Mouse (Mus musculus) heart, embryonic 15.5 days (tissue): ENCODE measurements around the gene Sspn. TPM values are rescaled to one million over a fixed set of nuclear protein-coding genes. Genes with fewer than 3 reads are reported as not detected.

Experiments
- ATAC-seq: fragments of 200-750 bp; cut with Nextera tagmentation; replicated peaks from 2 replicates; pipeline ENCODE4 v1.8.0; 2017; ENCODE audit warnings: low read depth, moderate TSS enrichment; ENCODE audit not compliant: insufficient number of reproducible peaks, insufficient read depth, low FRiP score
- H3K27ac ChIP-seq: fragments of 300-500 bp; sonication (generic); 2 replicates; pipeline ENCODE4 v1.5.1; 2015; ENCODE audit warnings: mild to moderate bottlenecking, inconsistent platforms
- H3K27me3 ChIP-seq: fragments of 300-500 bp; sonication (generic); 2 replicates; pipeline ENCODE4 v1.6.1; 2015; ENCODE audit warnings: inconsistent platforms
- H3K36me3 ChIP-seq: fragments of 300-500 bp; sonication (generic); 2 replicates; pipeline ENCODE4 v1.6.1; 2015; ENCODE audit warnings: mild to moderate bottlenecking, inconsistent platforms
- H3K4me1 ChIP-seq: fragments of 300-500 bp; sonication (generic); replicated peaks from 2 replicates; pipeline ENCODE4 v1.6.1; 2015; ENCODE audit warnings: inconsistent platforms
- H3K4me2 ChIP-seq: fragments of 300-500 bp; sonication (generic); 2 replicates; pipeline ENCODE4 v1.6.1; 2015; ENCODE audit warnings: inconsistent platforms, mild to moderate bottlenecking, moderate library complexity
- H3K4me3 ChIP-seq: fragments of 300-500 bp; sonication (generic); 2 replicates; pipeline ENCODE4 v1.5.1; 2015; ENCODE audit warnings: mild to moderate bottlenecking, inconsistent platforms
- H3K9ac ChIP-seq: fragments of 300-500 bp; sonication (generic); 2 replicates; pipeline ENCODE4 v1.6.1; 2015; ENCODE audit warnings: mild to moderate bottlenecking, inconsistent platforms
- H3K9me3 ChIP-seq: fragments of 300-500 bp; sonication (generic); replicated peaks from 2 replicates; pipeline ENCODE4 v1.6.1; 2016; ENCODE audit warnings: inconsistent platforms
- WGBS: fragments of 180-500 bp; shearing (Covaris S2); methylation state at CpG from one replicate; pipeline ENCODE4 v1.1.7; 2015; ENCODE audit warnings: mixed read lengths; 5-methylcytosine and 5-hydroxymethylcytosine counted together
- polyA plus RNA-seq: library from polyadenylated mRNA; unstranded; fragments of >200 nt; fragmentation: Nextera tagmentation; extraction: Ambion mirVana; gene quantifications from 2 replicates; pipeline ENCODE4 v1.2.1, GENCODE M21; 2015

Sspn gene
- polyA plus RNA-seq, 1 experiment from 2014 or later: 71.4 TPM

GRCm38 (mm10) chr6:145977771-145978450 lies 46.5 kb downstream of the Sspn start:
- peaks cover 19% of the 10 kb centered on the region for H3K4me1 ChIP-seq
- WGBS: 43% methylated on average over 8 of the region's 8 CpGs
- H3K4me3 ChIP-seq: no peak overlapping the region
- no peaks in the 10 kb centered on the region for H3K9me3 ChIP-seq
- H3K27ac ChIP-seq: peak overlapping the region; percentile 21; the same call in 1 of the 2 replicates
- ATAC-seq: no peak; the same call in 1 of the 2 replicates
- no peak overlapping the region for H3K4me2 ChIP-seq
- H3K36me3 ChIP-seq: no peaks in the 10 kb centered on the region
- no peak overlapping the region for H3K9ac ChIP-seq
- no peaks in the 10 kb centered on the region for H3K27me3 ChIP-seq

DNA sequence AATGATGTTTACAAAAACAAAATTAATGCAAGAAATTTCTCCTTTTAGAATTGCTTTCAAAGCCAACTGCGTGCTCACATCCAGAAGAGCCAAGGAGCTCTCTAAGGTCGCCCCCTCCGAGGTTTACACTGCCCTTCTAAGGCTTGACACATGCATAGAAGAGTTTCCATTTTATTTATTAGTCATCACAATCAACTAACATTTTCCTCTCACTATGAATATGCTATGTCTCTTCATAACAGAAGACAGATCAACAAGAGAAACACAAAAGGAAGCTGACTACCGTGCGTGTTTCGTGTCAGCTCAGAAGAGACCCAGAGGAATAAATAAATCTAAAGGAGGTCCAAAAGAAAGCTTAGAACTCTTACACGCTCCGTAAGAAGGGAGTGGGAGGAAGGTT lies 49.6 kb downstream of the Sspn start:
- Histone ChIP-seq H3K27me3 (no peaks in the 10 kb centered on the region), H3K36me3 (no peaks in the 10 kb centered on the region), H3K4me3 (no peak overlapping the region), H3K9me3 (no peaks in the 10 kb centered on the region), H3K4me2 (no peak overlapping the region), H3K27ac (no peak overlapping the region), H3K9ac (no peak overlapping the region), H3K4me1 (peaks cover 16% of the 10 kb centered on the region)
- WGBS: 86% methylated on average over 8 of the region's 8 CpGs
- no peak for ATAC-seq

GRCm38 (mm10) chr6:145982335-145982734 lies 50.9 kb downstream of the Sspn start:
- no peak overlapping the region for H3K4me3 ChIP-seq
- ATAC-seq: no peak
- no peaks in the 10 kb centered on the region for H3K36me3 ChIP-seq
- 90% methylated on average over 4 of the region's 4 CpGs for WGBS
- peaks cover 12% of the 10 kb centered on the region for H3K4me1 ChIP-seq
- H3K9ac ChIP-seq: no peak overlapping the region
- H3K27me3 ChIP-seq: no peaks in the 10 kb centered on the region
- no peaks in the 10 kb centered on the region for H3K9me3 ChIP-seq
- H3K27ac ChIP-seq: no peak overlapping the region
- no peak overlapping the region for H3K4me2 ChIP-seq

- Histone ChIP-seq H3K4me3 (no peak overlapping the region), H3K36me3 (no peaks in the 10 kb centered on the region), H3K27me3 (no peaks in the 10 kb centered on the region), H3K4me1 (peaks cover 3% of the 10 kb centered on the region; the same call in 1 of the 2 replicates), H3K27ac (no peak overlapping the region), H3K4me2 (no peak overlapping the region), H3K9me3 (no peaks in the 10 kb centered on the region), H3K9ac (no peak overlapping the region)
- WGBS: 57% methylated on average over 1 of the region's 1 CpGs
- no peak for ATAC-seq
Measured at GRCm38 (mm10) chr6:145990578-145990977, 59.1 kb downstream of the Sspn start.

DNA sequence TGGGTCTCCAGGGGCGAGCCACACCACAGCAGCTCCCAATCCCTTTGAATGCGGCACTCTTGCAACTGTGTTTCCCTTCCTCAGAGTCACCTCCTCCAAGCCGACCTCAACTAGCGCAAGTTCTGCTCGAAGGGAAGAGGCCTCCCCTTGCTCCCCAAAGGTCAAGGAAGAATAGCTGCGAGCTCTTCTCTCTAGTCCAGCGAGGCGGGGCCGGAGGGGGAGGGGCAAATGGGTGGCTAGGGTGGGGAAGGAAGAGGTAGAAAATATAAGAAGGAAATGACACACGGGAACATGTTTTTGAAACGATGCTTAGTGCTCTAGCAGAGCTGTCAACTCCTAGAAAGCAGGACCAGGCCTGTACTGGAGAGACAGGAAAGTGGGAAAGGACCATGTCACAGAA lies 61.1 kb downstream of the Sspn start:
- Histone ChIP-seq H3K4me1 (peaks cover 3% of the 10 kb centered on the region; the same call in 1 of the 2 replicates), H3K36me3 (no peaks in the 10 kb centered on the region), H3K9ac (no peak overlapping the region), H3K27me3 (no peaks in the 10 kb centered on the region), H3K4me2 (no peak overlapping the region), H3K9me3 (no peaks in the 10 kb centered on the region), H3K4me3 (no peak overlapping the region), H3K27ac (no peak overlapping the region)
- no peak for ATAC-seq
- 74% methylated on average over 11 of the region's 11 CpGs for WGBS

- Histone ChIP-seq H3K4me3 (no peak overlapping the region), H3K9me3 (no peaks in the 10 kb centered on the region), H3K4me2 (no peak overlapping the region), H3K27ac (no peak overlapping the region), H3K4me1 (peaks cover 3% of the 10 kb centered on the region; the same call in 1 of the 2 replicates), H3K36me3 (no peaks in the 10 kb centered on the region), H3K27me3 (no peaks in the 10 kb centered on the region), H3K9ac (no peak overlapping the region)
- no peak for ATAC-seq
- 49% methylated on average over 10 of the region's 10 CpGs for WGBS
Measured at GRCm38 (mm10) chr6:145992985-145993384, 61.5 kb downstream of the Sspn start.

GRCm38 (mm10) chr6:145998314-145999007 lies 67.0 kb downstream of the Sspn start:
- ATAC-seq: peak; percentile 39; the same call in 1 of the 2 replicates
- 36% methylated on average over 13 of the region's 13 CpGs for WGBS
- Histone ChIP-seq H3K27me3 (no peaks in the 10 kb centered on the region), H3K4me2 (no peak overlapping the region), H3K27ac (no peak overlapping the region), H3K9me3 (no peaks in the 10 kb centered on the region), H3K9ac (no peak overlapping the region), H3K4me1 (no peaks in the 10 kb centered on the region; the same call in 1 of the 2 replicates), H3K36me3 (no peaks in the 10 kb centered on the region), H3K4me3 (no peak overlapping the region)

GRCm38 (mm10) chr6:146000767-146001166 lies 69.3 kb downstream of the Sspn start:
- Histone ChIP-seq H3K27ac (no peak overlapping the region), H3K36me3 (no peaks in the 10 kb centered on the region), H3K4me1 (peaks cover 2% of the 10 kb centered on the region), H3K4me2 (no peak overlapping the region), H3K9ac (no peak overlapping the region), H3K9me3 (no peaks in the 10 kb centered on the region), H3K4me3 (no peak overlapping the region), H3K27me3 (no peaks in the 10 kb centered on the region)
- WGBS: 93% methylated on average over 1 of the region's 1 CpGs
- no peak for ATAC-seq

DNA sequence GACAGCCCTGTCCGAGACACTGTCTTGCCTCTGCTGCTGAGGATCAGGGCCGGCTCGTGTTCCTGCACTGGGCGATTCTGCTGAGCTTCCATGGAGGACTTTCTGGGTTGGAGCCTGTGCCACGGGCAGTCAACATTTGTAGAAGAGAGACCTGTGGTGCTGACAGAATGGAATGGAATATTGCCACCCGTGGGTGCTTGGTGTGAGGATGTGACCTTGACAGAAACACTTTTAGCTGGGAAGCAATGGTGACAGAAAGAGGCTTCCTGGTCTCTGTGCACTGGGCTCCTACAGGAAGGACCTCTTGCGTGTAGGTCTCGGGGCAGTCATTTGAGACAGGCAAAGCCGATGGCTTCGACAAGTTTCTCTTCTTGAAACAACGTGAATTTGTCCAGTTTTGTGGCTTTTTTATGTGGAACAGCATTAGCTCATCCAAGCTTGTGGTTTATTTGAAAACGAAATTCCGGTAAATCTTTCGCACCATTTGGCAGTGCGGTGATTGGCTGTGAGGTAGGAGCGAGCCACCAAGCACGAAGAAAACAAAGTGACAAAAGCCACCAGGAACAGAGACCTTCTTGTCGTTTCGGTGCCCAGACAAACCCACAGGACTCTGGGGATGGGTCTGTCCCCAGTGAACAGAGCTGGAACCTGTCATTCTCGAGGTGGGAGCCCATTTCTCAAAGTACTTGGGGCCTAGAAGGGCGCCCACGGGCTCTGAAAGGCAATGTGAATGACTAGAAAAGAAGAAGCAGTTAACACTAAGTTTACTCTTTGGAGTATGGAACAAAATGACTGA lies 70.2 kb downstream of the Sspn start:
- Histone ChIP-seq H3K36me3 (no peaks in the 10 kb centered on the region), H3K4me1 (peaks cover 3% of the 10 kb centered on the region), H3K9me3 (no peaks in the 10 kb centered on the region), H3K9ac (no peak overlapping the region), H3K27ac (no peak overlapping the region), H3K4me3 (no peak overlapping the region), H3K27me3 (no peaks in the 10 kb centered on the region), H3K4me2 (no peak overlapping the region)
- WGBS: 80% methylated on average over 22 of the region's 22 CpGs
- ATAC-seq: no peak

- Histone ChIP-seq H3K4me2 (no peak overlapping the region), H3K4me1 (peaks cover 23% of the 10 kb centered on the region), H3K36me3 (no peaks in the 10 kb centered on the region), H3K27ac (no peak overlapping the region), H3K9ac (no peak overlapping the region), H3K4me3 (no peak overlapping the region), H3K27me3 (no peaks in the 10 kb centered on the region), H3K9me3 (no peaks in the 10 kb centered on the region)
- ATAC-seq: no peak
- WGBS: 33% methylated on average over 3 of the region's 3 CpGs
Measured at GRCm38 (mm10) chr6:146004174-146004601, 72.7 kb downstream of the Sspn start.

- no peaks in the 10 kb centered on the region for H3K27me3 ChIP-seq
- H3K4me3 ChIP-seq: no peak overlapping the region
- H3K36me3 ChIP-seq: no peaks in the 10 kb centered on the region
- no peak overlapping the region for H3K9ac ChIP-seq
- H3K4me1 ChIP-seq: peaks cover 34% of the 10 kb centered on the region
- H3K9me3 ChIP-seq: no peaks in the 10 kb centered on the region
- WGBS: 81% methylated on average over 11 of the region's 11 CpGs
- no peak overlapping the region for H3K27ac ChIP-seq
- ATAC-seq: no peak
- H3K4me2 ChIP-seq: no peak overlapping the region
Measured at GRCm38 (mm10) chr6:146005129-146005886, 73.9 kb downstream of the Sspn start.
